Mouse (Mus musculus) bone marrow, adult 2 months (tissue): ENCODE data around the gene Itga9.

Experiments
- CTCF ChIP-seq: fragments of 200-500 bp; IDR thresholded peaks from 2 replicates; pipeline ENCODE4 v1.5.1; 2011; ENCODE audit warnings: low read length, control low read depth; ENCODE audit not compliant: control insufficient read depth, insufficient read depth
- POLR2A ChIP-seq: fragments of 200-500 bp; IDR thresholded peaks from 2 replicates; pipeline ENCODE4 v1.6.1; 2011; ENCODE audit warnings: low read depth, mild to moderate bottlenecking, control low read depth, low read length, borderline replicate concordance; ENCODE audit not compliant: control insufficient read depth

- TF ChIP-seq POLR2A, result no peak
- no peak for TF ChIP-seq CTCF
Observed at GRCm38 (mm10) chr9:118611111-118611541, 4.6 kb downstream of the Itga9 start.
